Mouse (Mus musculus) liver, adult 2 months (tissue): ENCODE results near the gene Ptbp1.

Experiments used
- CTCF ChIP-seq: fragments of 200-500 bp; IDR thresholded peaks from 2 replicates; pipeline ENCODE4 v1.5.1; 2011; ENCODE audit warnings: low read depth, low read length, control low read depth
- POLR2A ChIP-seq: fragments of 200-500 bp; IDR thresholded peaks from 2 replicates; pipeline ENCODE4 v1.6.1; 2011; ENCODE audit warnings: low read length, control low read depth; ENCODE audit not compliant: insufficient read depth; ENCODE audit errors: extremely low read depth

GRCm38 (mm10) chr10:79817111-79817510, 37.1 kb upstream of the Ptbp1 start:
- no peak for TF ChIP-seq POLR2A
- no peak for TF ChIP-seq CTCF
